Mouse (Mus musculus): ENCODE measurements around the gene C1ql4. TPM values are rescaled to one million over a fixed set of nuclear protein-coding genes. Genes with fewer than 3 reads are reported as not detected.

Gene C1ql4
- polyA plus RNA-seq, 1 experiment from 2014 or later, result 0.22 TPM

GRCm38 (mm10) chr15:99074600-99075333 lies 12.8 kb downstream of the C1ql4 start:
- no peaks in the 10 kb centered on the region for H3K27me3 ChIP-seq (ENCODE audit: control insufficient read depth, insufficient read depth, low read length)
- H3K4me1 ChIP-seq (ENCODE audit: control insufficient read depth, insufficient read depth, low read length), result peaks cover 11% of the 10 kb centered on the region; the same call in 1 of the 2 replicates
- peaks cover 22% of the 10 kb centered on the region for H3K36me3 ChIP-seq (ENCODE audit: control insufficient read depth, insufficient read depth, low read length)
- peak overlapping the region; percentile 44 for H3K4me3 ChIP-seq (ENCODE audit: low read depth, low read length)
- WGBS, result under 1% methylated on average over 44 of the region's 44 CpGs
- peak overlapping the region; percentile 96 for H3K27ac ChIP-seq (ENCODE audit: low read length)
- no peaks in the 10 kb centered on the region for H3K9me3 ChIP-seq (ENCODE audit: control insufficient read depth, low read depth, low read length)
- H3K4me2 ChIP-seq (replicated peaks; ENCODE audit: low read depth, low read length), result peak overlapping the region; percentile 87
- H3K9ac ChIP-seq (replicated peaks; ENCODE audit: low read depth, low read length), result peak overlapping the region; percentile 77
- ATAC-seq (ENCODE audit: insufficient number of reproducible peaks, insufficient read depth, low FRiP score, low read depth), result peak; percentile 97

GRCm38 (mm10) chr15:99074019-99074599 lies 13.5 kb downstream of the C1ql4 start, which contains the start of gene Troap:
TSS of gene Troap (plus strand) at chr15:99074575.
- peak within 1 kb of the TSS; percentile 77 for H3K9ac ChIP-seq (replicated peaks; ENCODE audit: low read depth, low read length)
- peak within 1 kb of the TSS; percentile 87 for H3K4me2 ChIP-seq (replicated peaks; ENCODE audit: low read depth, low read length)
- H3K9me3 ChIP-seq (ENCODE audit: control insufficient read depth, low read depth, low read length), result no peaks in the 10 kb centered on the region
- H3K4me1 ChIP-seq (ENCODE audit: control insufficient read depth, insufficient read depth, low read length), result peaks cover 11% of the 10 kb centered on the region; the same call in 1 of the 2 replicates
- H3K27me3 ChIP-seq (ENCODE audit: control insufficient read depth, insufficient read depth, low read length), result no peaks in the 10 kb centered on the region
- 15% methylated on average over 9 of the region's 9 CpGs for WGBS
- peaks cover 22% of the 10 kb centered on the region for H3K36me3 ChIP-seq (ENCODE audit: control insufficient read depth, insufficient read depth, low read length)
- peak within 1 kb of the TSS; percentile 96 for H3K27ac ChIP-seq (ENCODE audit: low read length)
- peak; percentile 7; the same call in 1 of the 2 replicates for ATAC-seq (ENCODE audit: insufficient number of reproducible peaks, insufficient read depth, low FRiP score, low read depth)
- peak within 1 kb of the TSS; percentile 44 for H3K4me3 ChIP-seq (ENCODE audit: low read depth, low read length)

- H3K36me3 ChIP-seq (ENCODE audit: control insufficient read depth, insufficient read depth, low read length), result 0 out of 2 replicates have a peak, but pooled peaks cover 4% of the 10 kb centered on the region
- H3K9ac ChIP-seq (replicated peaks; ENCODE audit: low read depth, low read length), result no peak overlapping the region
- H3K4me2 ChIP-seq (replicated peaks; ENCODE audit: low read depth, low read length), result no peak overlapping the region
- peaks cover 11% of the 10 kb centered on the region; the same call in 1 of the 2 replicates for H3K4me1 ChIP-seq (ENCODE audit: control insufficient read depth, insufficient read depth, low read length)
- no peak overlapping the region for H3K4me3 ChIP-seq (ENCODE audit: low read depth, low read length)
- no peak for ATAC-seq (ENCODE audit: insufficient number of reproducible peaks, insufficient read depth, low FRiP score, low read depth)
- H3K27me3 ChIP-seq (ENCODE audit: control insufficient read depth, insufficient read depth, low read length), result no peaks in the 10 kb centered on the region
- no peak overlapping the region for H3K27ac ChIP-seq (ENCODE audit: low read length)
- H3K9me3 ChIP-seq (ENCODE audit: control insufficient read depth, low read depth, low read length), result no peaks in the 10 kb centered on the region
- WGBS, result 84% methylated on average over 1 of the region's 1 CpGs
These were observed 15.6 kb downstream of the C1ql4 start for GRCm38 (mm10) chr15:99071988-99072387.

GRCm38 (mm10) chr15:99065557-99066165 lies 22.0 kb downstream of the C1ql4 start:
- WGBS, result 77% methylated on average over 12 of the region's 12 CpGs
- no peak overlapping the region for H3K27ac ChIP-seq (ENCODE audit: low read length)
- no peak overlapping the region for H3K9ac ChIP-seq (replicated peaks; ENCODE audit: low read depth, low read length)
- no peaks in the 10 kb centered on the region for H3K36me3 ChIP-seq (ENCODE audit: control insufficient read depth, insufficient read depth, low read length)
- no peak overlapping the region for H3K4me2 ChIP-seq (replicated peaks; ENCODE audit: low read depth, low read length)
- H3K27me3 ChIP-seq (ENCODE audit: control insufficient read depth, insufficient read depth, low read length), result no peaks in the 10 kb centered on the region
- no peak overlapping the region for H3K4me3 ChIP-seq (ENCODE audit: low read depth, low read length)
- no peak for ATAC-seq (ENCODE audit: insufficient number of reproducible peaks, insufficient read depth, low FRiP score, low read depth)
- no peaks in the 10 kb centered on the region for H3K9me3 ChIP-seq (ENCODE audit: control insufficient read depth, low read depth, low read length)
- H3K4me1 ChIP-seq (ENCODE audit: control insufficient read depth, insufficient read depth, low read length), result no peaks in the 10 kb centered on the region

- Histone ChIP-seq H3K9me3 (ENCODE audit: control insufficient read depth, low read depth, low read length) (no peaks in the 10 kb centered on the region), H3K4me1 (ENCODE audit: control insufficient read depth, insufficient read depth, low read length) (peaks cover 10% of the 10 kb centered on the region; the same call in 1 of the 2 replicates), H3K27ac (ENCODE audit: low read length) (no peak overlapping the region), H3K4me3 (ENCODE audit: low read depth, low read length) (peak overlapping the region; percentile 34; the same call in 1 of the 2 replicates), H3K36me3 (ENCODE audit: control insufficient read depth, insufficient read depth, low read length) (no peaks in the 10 kb centered on the region), H3K27me3 (ENCODE audit: control insufficient read depth, insufficient read depth, low read length) (peaks cover 44% of the 10 kb centered on the region), H3K9ac (replicated peaks; ENCODE audit: low read depth, low read length) (no peak overlapping the region), H3K4me2 (replicated peaks; ENCODE audit: low read depth, low read length) (peak overlapping the region; percentile 56; the same call in 1 of the 2 replicates)
- WGBS, result 5% methylated on average over 14 of the region's 14 CpGs
- ATAC-seq (ENCODE audit: insufficient number of reproducible peaks, insufficient read depth, low FRiP score, low read depth), result no peak
These were observed 31.3 kb downstream of the C1ql4 start for GRCm38 (mm10) chr15:99056332-99056731.

- WGBS, result under 1% methylated on average over 37 of the region's 37 CpGs
- Histone ChIP-seq H3K4me2 (replicated peaks; ENCODE audit: low read depth, low read length) (peak overlapping the region; percentile 56), H3K4me1 (ENCODE audit: control insufficient read depth, insufficient read depth, low read length) (peaks cover 10% of the 10 kb centered on the region; the same call in 1 of the 2 replicates), H3K9ac (replicated peaks; ENCODE audit: low read depth, low read length) (no peak overlapping the region), H3K36me3 (ENCODE audit: control insufficient read depth, insufficient read depth, low read length) (no peaks in the 10 kb centered on the region), H3K4me3 (ENCODE audit: low read depth, low read length) (peak overlapping the region; percentile 34), H3K27ac (ENCODE audit: low read length) (no peak overlapping the region), H3K9me3 (ENCODE audit: control insufficient read depth, low read depth, low read length) (no peaks in the 10 kb centered on the region), H3K27me3 (ENCODE audit: control insufficient read depth, insufficient read depth, low read length) (peaks cover 44% of the 10 kb centered on the region)
- ATAC-seq (ENCODE audit: insufficient number of reproducible peaks, insufficient read depth, low FRiP score, low read depth), result 0 out of 2 replicates have a peak, but pooled peaks have one; percentile 50
These were observed 32.1 kb downstream of the C1ql4 start for GRCm38 (mm10) chr15:99055511-99055961.

GRCm38 (mm10) chr15:99055040-99055439 lies 32.6 kb downstream of the C1ql4 start, which contains the start of gene Prph:
TSS of gene Prph (plus strand) at chr15:99055174.
- Histone ChIP-seq H3K9me3 (ENCODE audit: control insufficient read depth, low read depth, low read length) (no peaks in the 10 kb centered on the region), H3K27ac (ENCODE audit: low read length) (no peak within 1 kb of the TSS), H3K4me3 (ENCODE audit: low read depth, low read length) (peak within 1 kb of the TSS; percentile 34), H3K4me1 (ENCODE audit: control insufficient read depth, insufficient read depth, low read length) (peaks cover 10% of the 10 kb centered on the region; the same call in 1 of the 2 replicates), H3K36me3 (ENCODE audit: control insufficient read depth, insufficient read depth, low read length) (no peaks in the 10 kb centered on the region), H3K27me3 (ENCODE audit: control insufficient read depth, insufficient read depth, low read length) (peaks cover 44% of the 10 kb centered on the region), H3K4me2 (replicated peaks; ENCODE audit: low read depth, low read length) (peak within 1 kb of the TSS; percentile 56), H3K9ac (replicated peaks; ENCODE audit: low read depth, low read length) (no peak within 1 kb of the TSS)
- 2% methylated on average over 29 of the region's 30 CpGs for WGBS
- no peak for ATAC-seq (ENCODE audit: insufficient number of reproducible peaks, insufficient read depth, low FRiP score, low read depth)

- 2% methylated on average over 9 of the region's 9 CpGs for WGBS
- Histone ChIP-seq H3K36me3 (ENCODE audit: control insufficient read depth, insufficient read depth, low read length) (no peaks in the 10 kb centered on the region), H3K9me3 (ENCODE audit: control insufficient read depth, low read depth, low read length) (no peaks in the 10 kb centered on the region), H3K9ac (replicated peaks; ENCODE audit: low read depth, low read length) (no peak overlapping the region), H3K4me3 (ENCODE audit: low read depth, low read length) (no peak overlapping the region), H3K27me3 (ENCODE audit: control insufficient read depth, insufficient read depth, low read length) (peaks cover 44% of the 10 kb centered on the region), H3K27ac (ENCODE audit: low read length) (no peak overlapping the region), H3K4me2 (replicated peaks; ENCODE audit: low read depth, low read length) (no peak overlapping the region), H3K4me1 (ENCODE audit: control insufficient read depth, insufficient read depth, low read length) (peaks cover 10% of the 10 kb centered on the region; the same call in 1 of the 2 replicates)
- ATAC-seq (ENCODE audit: insufficient number of reproducible peaks, insufficient read depth, low FRiP score, low read depth), result no peak
These were observed 34.2 kb downstream of the C1ql4 start for GRCm38 (mm10) chr15:99053373-99053772.
